Mouse (Mus musculus) liver, adult 2 months (tissue): ENCODE results near the gene Pdxk. TPM values are rescaled to one million over a fixed set of nuclear protein-coding genes. Genes with fewer than 3 reads are reported as not detected.

Source experiments
- DNase-seq: peaks from one replicate; pipeline ENCODE4 v3.0.0-alpha.2; 2011; ENCODE audit warnings: low read depth, low spot score; ENCODE audit errors: extremely low read depth
- H3K27ac ChIP-seq: fragments of 200-500 bp; replicated peaks from 2 replicates; pipeline ENCODE4 v1.5.1; 2012; ENCODE audit warnings: low read depth, mild to moderate bottlenecking, control low read depth, inconsistent platforms, low read length; ENCODE audit not compliant: insufficient read depth
- H3K27me3 ChIP-seq: fragments of 200-500 bp; 2 replicates; pipeline ENCODE4 v1.6.1; 2012; ENCODE audit warnings: mild to moderate bottlenecking, moderate library complexity, low read length, inconsistent platforms; ENCODE audit not compliant: control insufficient read depth, insufficient read depth
- H3K36me3 ChIP-seq: fragments of 200-500 bp; 2 replicates; pipeline ENCODE4 v1.6.1; 2012; ENCODE audit warnings: low read length, inconsistent platforms; ENCODE audit not compliant: control insufficient read depth, insufficient read depth
- H3K4me1 ChIP-seq: fragments of 200-500 bp; 2 replicates; pipeline ENCODE4 v1.6.1; 2011; ENCODE audit warnings: low read length; ENCODE audit not compliant: control insufficient read depth, insufficient read depth
- H3K4me3 ChIP-seq: fragments of 200-500 bp; 2 replicates; pipeline ENCODE4 v1.5.1; 2011; ENCODE audit warnings: low read depth, mild to moderate bottlenecking, control low read depth, low read length, moderate library complexity; ENCODE audit not compliant: insufficient read depth
- H3K79me2 ChIP-seq: fragments of 200-500 bp; 2 replicates; pipeline ENCODE4 v1.6.1; 2012; ENCODE audit warnings: inconsistent platforms, mild to moderate bottlenecking, low read length, moderate library complexity; ENCODE audit not compliant: control insufficient read depth, insufficient read depth
- H3K9ac ChIP-seq: fragments of 200-500 bp; 2 replicates; pipeline ENCODE4 v1.6.1; 2012; ENCODE audit warnings: low read depth, mild to moderate bottlenecking, control low read depth, inconsistent platforms, low read length
- CTCF ChIP-seq: fragments of 200-500 bp; IDR thresholded peaks from 2 replicates; pipeline ENCODE4 v1.5.1; 2011; ENCODE audit warnings: low read depth, low read length, control low read depth
- POLR2A ChIP-seq: fragments of 200-500 bp; IDR thresholded peaks from 2 replicates; pipeline ENCODE4 v1.6.1; 2011; ENCODE audit warnings: low read length, control low read depth; ENCODE audit not compliant: insufficient read depth; ENCODE audit errors: extremely low read depth
- WGBS: fragments of 180-500 bp; shearing (Covaris S2); methylation state at CpG from one replicate; pipeline ENCODE4 v1.1.7; 2018; 5-methylcytosine and 5-hydroxymethylcytosine counted together
- polyA plus RNA-seq: library from polyadenylated mRNA; depleted of rRNA; stranded (reverse); fragments of >200 nt; gene quantifications from 2 replicates; pipeline ENCODE4 v1.2.3, GENCODE M21; 2012
- total RNA-seq: library from RNA; depleted of rRNA; stranded (reverse); fragments of >200 nt; gene quantifications from 2 replicates; pipeline ENCODE4 v1.2.3, GENCODE M21; 2014

The Pdxk gene
- total and polyA plus RNA-seq, 2 experiments = 19.9 to 29.2 TPM

GRCm38 (mm10) chr10:78409035-78409788 lies 55.6 kb downstream of the Pdxk start:
- no peaks in the 10 kb centered on the region for H3K27me3 ChIP-seq
- H3K4me3 ChIP-seq = no peak overlapping the region
- no peaks in the 10 kb centered on the region for H3K4me1 ChIP-seq
- TF ChIP-seq POLR2A = no peak
- TF ChIP-seq CTCF = no peak
- no peaks in the 10 kb centered on the region for H3K79me2 ChIP-seq
- no peak overlapping the region for H3K27ac ChIP-seq
- DNase-seq = no peak
- no peak overlapping the region for H3K9ac ChIP-seq
- 87% methylated on average over 9 of the region's 9 CpGs for WGBS
- H3K36me3 ChIP-seq = peaks cover 10% of the 10 kb centered on the region; the same call in 1 of the 2 replicates

GRCm38 (mm10) chr10:78407132-78407531 lies 57.6 kb downstream of the Pdxk start:
- Histone ChIP-seq H3K36me3 (peaks cover 10% of the 10 kb centered on the region; the same call in 1 of the 2 replicates), H3K4me3 (no peak overlapping the region), H3K27ac (no peak overlapping the region), H3K9ac (no peak overlapping the region), H3K27me3 (no peaks in the 10 kb centered on the region), H3K79me2 (no peaks in the 10 kb centered on the region), H3K4me1 (no peaks in the 10 kb centered on the region)
- DNase-seq = no peak
- no peak for TF ChIP-seq CTCF
- no peak for TF ChIP-seq POLR2A
- 99% methylated on average over 4 of the region's 4 CpGs for WGBS

- H3K9ac ChIP-seq = no peak overlapping the region
- 94% methylated on average over 6 of the region's 6 CpGs for WGBS
- no peak for DNase-seq
- H3K79me2 ChIP-seq = no peaks in the 10 kb centered on the region
- H3K27ac ChIP-seq = no peak overlapping the region
- H3K27me3 ChIP-seq = no peaks in the 10 kb centered on the region
- no peaks in the 10 kb centered on the region for H3K4me1 ChIP-seq
- H3K36me3 ChIP-seq = peaks cover 12% of the 10 kb centered on the region; the same call in 1 of the 2 replicates
- no peak overlapping the region for H3K4me3 ChIP-seq
- TF ChIP-seq POLR2A (no peak), CTCF (no peak)
These were observed 58.6 kb downstream of the Pdxk start for GRCm38 (mm10) chr10:78406152-78406551.

GRCm38 (mm10) chr10:78402301-78402922 lies 62.4 kb downstream of the Pdxk start:
- no peak for DNase-seq
- WGBS = 94% methylated on average over 14 of the region's 14 CpGs
- TF ChIP-seq CTCF (no peak), POLR2A (no peak)
- H3K27me3 ChIP-seq = no peaks in the 10 kb centered on the region
- H3K79me2 ChIP-seq = no peaks in the 10 kb centered on the region
- H3K9ac ChIP-seq = no peak overlapping the region
- peaks cover 9% of the 10 kb centered on the region; the same call in 1 of the 2 replicates for H3K36me3 ChIP-seq
- H3K27ac ChIP-seq = no peak overlapping the region
- H3K4me1 ChIP-seq = no peaks in the 10 kb centered on the region
- no peak overlapping the region for H3K4me3 ChIP-seq

- DNase-seq = no peak
- Histone ChIP-seq H3K27me3 (no peaks in the 10 kb centered on the region), H3K27ac (no peak overlapping the region), H3K36me3 (peaks cover 6% of the 10 kb centered on the region; the same call in 1 of the 2 replicates), H3K4me1 (no peaks in the 10 kb centered on the region), H3K9ac (no peak overlapping the region), H3K79me2 (no peaks in the 10 kb centered on the region), H3K4me3 (no peak overlapping the region)
- TF ChIP-seq POLR2A = no peak
- WGBS = 84% methylated on average over 2 of the region's 2 CpGs
These were observed 63.6 kb downstream of the Pdxk start for GRCm38 (mm10) chr10:78401127-78401526.
